Mouse (Mus musculus): Measurements from ENCODE around the gene Smap1.

DNA sequence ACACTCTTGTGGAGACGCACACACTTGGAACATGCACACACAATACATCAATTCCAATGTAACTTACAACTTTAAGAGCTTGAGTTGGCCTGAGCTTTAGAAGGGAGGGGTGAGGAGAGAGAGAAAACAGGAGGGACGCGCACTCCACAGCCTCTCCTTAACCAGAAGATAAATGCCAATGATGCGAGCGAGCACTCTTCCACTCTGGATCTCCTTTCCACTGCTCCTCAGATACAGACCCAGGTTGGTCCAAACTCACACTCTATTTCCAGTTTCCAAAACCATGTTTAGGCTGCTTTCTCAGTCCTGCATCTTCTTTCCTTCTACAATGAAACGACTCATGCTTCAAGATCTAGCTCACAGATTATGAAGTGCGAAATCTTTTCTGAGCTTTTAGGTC, 56.6 kb downstream of the Smap1 start:
- TF ChIP-seq EP300 (IDR thresholded peaks at IDR 0.05; ENCODE audit: low read depth) (no peak), CTCF (IDR thresholded peaks at IDR 0.05; ENCODE audit: low read depth) (no peak)

Measured in heart, postnatal 0 days (tissue).